8 mouse cellular contexts compared by ENCODE assay signal in the genomic region with DNA sequence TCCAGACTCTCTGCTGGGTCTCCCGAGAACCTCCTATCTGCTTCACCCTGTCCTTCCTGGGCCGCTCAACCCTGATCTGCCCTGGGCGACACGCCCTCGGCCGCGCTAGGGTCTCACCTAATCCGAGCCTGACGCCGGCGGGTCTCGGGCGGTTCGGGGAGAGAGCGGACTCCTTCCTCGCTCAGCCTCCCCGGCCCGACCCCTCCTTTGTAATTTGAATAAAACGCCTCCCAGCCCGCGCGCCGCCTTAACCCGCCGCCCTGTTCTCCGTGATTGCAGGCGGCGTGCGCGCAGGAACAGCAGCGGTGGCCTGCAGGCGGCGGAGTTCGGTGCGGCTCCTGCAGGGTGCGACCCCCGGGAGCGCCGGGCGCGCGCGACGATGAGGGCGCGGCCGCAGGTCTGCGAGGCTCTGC. TPM values are rescaled to one million over a fixed set of nuclear protein-coding genes. Genes with fewer than 3 reads are reported as not detected.
DNase-seq lines count a peak whose midpoint lies in the region; ATAC-seq and TF ChIP-seq lines count a peak whose summit lies in the region.

No protein-coding gene starts in this region.

- H3K36me3 ChIP-seq in spleen, adult 2 months (ENCODE audit: control insufficient read depth, insufficient read depth, low read length): no peaks in the 10 kb centered on the region
- H3K36me3 ChIP-seq in heart, embryonic 13.5 days: no peaks in the 10 kb centered on the region
- no peaks in the 10 kb centered on the region for H3K36me3 ChIP-seq in midbrain, embryonic 10.5 days

- no peak overlapping the region for H3K27ac ChIP-seq in spleen, adult 2 months (ENCODE audit: insufficient read depth, low read length)
- peak overlapping the region; percentile 30; the same call in 1 of the 2 replicates for H3K27ac ChIP-seq in heart, embryonic 13.5 days (replicated peaks)
- H3K27ac ChIP-seq in midbrain, embryonic 10.5 days (replicated peaks): peak overlapping the region; percentile 49; the same call in 1 of the 2 replicates

- TF ChIP-seq POLR2A in spleen, adult 2 months (IDR thresholded peaks at IDR 0.05; ENCODE audit: low read depth, low read length): no peak

- peaks cover 43% of the 10 kb centered on the region for H3K27me3 ChIP-seq in spleen, adult 2 months (ENCODE audit: control insufficient read depth, insufficient read depth, low read length)
- H3K27me3 ChIP-seq in heart, embryonic 13.5 days (replicated peaks): peaks cover 37% of the 10 kb centered on the region
- H3K27me3 ChIP-seq in midbrain, embryonic 10.5 days (ENCODE audit: low read depth, poor library complexity, severe bottlenecking): peaks cover 100% of the 10 kb centered on the region

- H3K4me1 ChIP-seq in spleen, adult 2 months (ENCODE audit: control insufficient read depth, insufficient read depth, insufficient read length): peaks cover 8% of the 10 kb centered on the region
- peaks cover 84% of the 10 kb centered on the region for H3K4me1 ChIP-seq in heart, embryonic 13.5 days
- H3K4me1 ChIP-seq in midbrain, embryonic 10.5 days: peaks cover 69% of the 10 kb centered on the region

- peak overlapping the region; percentile 97 for H3K4me2 ChIP-seq in heart, embryonic 13.5 days

- peak overlapping the region; percentile 81 for H3K9ac ChIP-seq in heart, embryonic 13.5 days

- TF ChIP-seq CTCF in spleen, adult 2 months (IDR thresholded peaks at IDR 0.05; ENCODE audit: extremely low read depth, insufficient read depth, insufficient read length, insufficient replicate concordance): no peak

- peak; percentile 7; the same call in 1 of the 2 replicates for ATAC-seq in common myeloid progenitor, adult 5-6 weeks (replicated peaks; ENCODE audit: low read depth, poor library complexity, severe bottlenecking)
- ATAC-seq in heart, embryonic 13.5 days (ENCODE audit: extremely low read depth, insufficient number of reproducible peaks, low FRiP score, low TSS enrichment): no peak

- H3K4me3 ChIP-seq in spleen, adult 2 months (ENCODE audit: extremely low read depth, insufficient read depth, insufficient read length): peak overlapping the region; percentile 45; the same call in 1 of the 2 replicates
- H3K4me3 ChIP-seq in heart, embryonic 13.5 days: peak overlapping the region; percentile 67
- H3K4me3 ChIP-seq in midbrain, embryonic 10.5 days: peak overlapping the region; percentile 64

- DNase-seq in spleen, adult 2 months (ENCODE audit: low read depth in 1 of 2, low spot score in 2 of 2): no peak
- no peak for DNase-seq in spleen, postnatal 4 days (ENCODE audit: low spot score in 2 of 2)
- peak; percentile 65 to 70 for DNase-seq in kidney, postnatal 25 days
- peak; percentile 74 for DNase-seq in midbrain, embryonic 10.5 days (ENCODE audit: low spot score)
- peak; percentile 56 for DNase-seq in thymus, postnatal 14 days
- no peak for DNase-seq in layer of hippocampus, adult 18-20 months (ENCODE audit: low spot score in 2 of 2)

- 2% methylated on average over 48 of the region's 48 CpGs for WGBS in spleen, adult 2 months
- WGBS in heart, embryonic 13.5 days: under 1% methylated on average over 48 of the region's 48 CpGs
- under 1% methylated on average over 48 of the region's 48 CpGs for WGBS in midbrain, embryonic 10.5 days

- H3K9me3 ChIP-seq in heart, embryonic 13.5 days: no peaks in the 10 kb centered on the region
- no peaks in the 10 kb centered on the region for H3K9me3 ChIP-seq in midbrain, embryonic 10.5 days (replicated peaks)

RNA-seq across cellular contexts. Expression of a gene that starts 3.8 kb away (rescaled TPM):
- 4.9 and 11.5 TPM in 2 replicates for polyA plus RNA-seq in spleen, adult 2 months (2012; rRNA removed)
- total RNA-seq in common myeloid progenitor, adult 5-6 weeks (2017): not detected in 2 replicates
- 15.8 and 17.4 TPM in 2 replicates for polyA plus RNA-seq in heart, embryonic 13.5 days (2015; fragmentation: Nextera tagmentation; extraction: Ambion mirVana)
- polyA plus RNA-seq in midbrain, embryonic 10.5 days (2016; fragmentation: Nextera tagmentation; extraction: Ambion mirVana): 0.62 and 0.70 TPM in 2 replicates
- 1 to 10 TPM; 1.5 to 2.3 TPM for total RNA-seq in layer of hippocampus, adult 18-20 months (2021)

Comparison
In these comparisons a context has a peak if more than half of its experiments do, and no peak if none do; other contexts are left out.
1. DNase-seq: peak in kidney, postnatal 25 days (2 of 2), midbrain, embryonic 10.5 days (single experiment) and thymus, postnatal 14 days (single experiment); none in spleen, adult 2 months (0 of 2), spleen, postnatal 4 days (0 of 2) and layer of hippocampus, adult 18-20 months (0 of 2).
2. Peak in every context shown above with its lines, with median percentiles within 50 percentile points of each other: H3K4me3 ChIP-seq.